Mouse (Mus musculus) testis, postnatal 10 days (tissue): ENCODE results near the gene Zfp800.

Source experiments
- DNase-seq: peaks from one replicate; pipeline ENCODE4 v3.0.0; 2021; ENCODE audit warnings: low spot score

Gene Zfp800

DNA sequence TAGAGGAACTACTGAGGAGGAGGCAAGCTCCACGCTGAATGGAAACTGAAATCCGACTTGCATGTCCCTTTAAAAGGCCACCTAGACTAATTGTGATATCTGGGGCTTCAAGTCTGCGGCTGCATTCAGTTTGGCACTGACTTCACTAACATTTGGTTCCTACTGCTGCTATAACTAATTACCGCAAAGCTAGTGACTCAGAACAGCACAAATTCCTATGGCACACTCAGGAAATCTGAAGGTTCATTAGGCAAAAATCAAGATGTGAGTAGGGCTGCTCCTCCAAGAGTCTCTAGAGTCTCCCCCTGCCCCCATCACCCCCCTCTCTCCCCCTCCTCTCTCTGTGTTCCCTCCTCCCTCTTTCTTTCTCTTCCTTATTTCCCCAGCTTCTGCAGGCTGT lies 194.4 kb downstream of the Zfp800 start:
- no peak for DNase-seq

DNA sequence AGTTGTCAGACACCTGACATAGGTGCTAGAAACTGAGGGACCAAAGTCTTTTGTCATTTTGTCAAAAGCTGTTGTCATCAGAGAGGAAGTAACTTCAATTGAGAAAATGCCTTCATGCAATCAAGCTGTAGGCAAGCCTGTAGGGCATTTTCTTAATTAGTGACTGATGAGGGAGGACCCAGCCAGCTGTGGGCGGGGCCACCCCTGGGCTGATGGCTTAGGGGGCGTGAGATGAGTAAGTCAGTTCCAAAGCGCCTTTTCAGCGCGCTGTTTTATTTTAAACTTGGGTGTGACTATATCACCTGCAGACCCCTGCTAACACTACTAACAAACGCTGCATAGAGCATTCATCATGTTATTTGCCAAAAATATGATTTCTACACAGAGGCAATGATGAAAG lies 195.0 kb downstream of the Zfp800 start:
- no peak for DNase-seq

DNA sequence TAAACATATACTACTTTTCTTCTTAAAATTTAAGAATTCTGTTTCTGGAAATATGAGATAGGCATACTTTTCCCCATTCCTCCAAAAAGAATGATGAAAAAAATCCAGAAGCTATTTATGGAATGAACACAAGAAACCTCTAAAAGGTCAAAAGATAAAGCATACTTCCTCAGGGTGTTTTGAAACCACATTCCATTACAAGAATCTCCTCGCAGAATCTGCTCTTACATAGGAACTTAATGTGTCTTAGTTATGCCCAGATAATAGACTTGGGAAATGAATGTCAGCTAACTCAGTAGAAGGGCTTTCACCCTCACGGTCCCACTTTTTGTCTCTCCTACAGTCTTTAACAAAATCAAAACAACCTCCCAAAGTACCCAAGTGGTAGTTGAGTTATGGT lies 203.9 kb downstream of the Zfp800 start:
- DNase-seq, result no peak

DNA sequence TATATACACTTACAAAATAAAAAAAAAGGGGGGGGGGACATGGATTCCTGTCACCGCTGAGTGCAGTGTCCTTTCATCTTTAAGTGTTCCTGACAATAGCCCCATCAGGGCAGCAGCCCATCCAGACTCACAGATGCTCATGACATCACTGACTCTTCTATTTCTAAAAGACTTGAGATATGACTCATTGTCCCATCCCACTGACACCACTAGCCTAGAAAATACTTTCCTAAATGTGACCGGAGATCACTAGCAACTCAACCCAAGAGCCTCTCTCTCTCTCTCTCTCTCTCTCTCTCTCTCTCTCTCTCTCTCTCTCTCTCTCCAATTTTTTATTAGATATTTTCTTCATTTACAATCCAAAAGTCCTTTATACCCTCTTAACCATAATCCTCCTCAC lies 205.9 kb downstream of the Zfp800 start:
- no peak for DNase-seq
